Mouse (Mus musculus): ENCODE results near the gene 4931400O07Rik.

The 4931400O07Rik gene

DNA sequence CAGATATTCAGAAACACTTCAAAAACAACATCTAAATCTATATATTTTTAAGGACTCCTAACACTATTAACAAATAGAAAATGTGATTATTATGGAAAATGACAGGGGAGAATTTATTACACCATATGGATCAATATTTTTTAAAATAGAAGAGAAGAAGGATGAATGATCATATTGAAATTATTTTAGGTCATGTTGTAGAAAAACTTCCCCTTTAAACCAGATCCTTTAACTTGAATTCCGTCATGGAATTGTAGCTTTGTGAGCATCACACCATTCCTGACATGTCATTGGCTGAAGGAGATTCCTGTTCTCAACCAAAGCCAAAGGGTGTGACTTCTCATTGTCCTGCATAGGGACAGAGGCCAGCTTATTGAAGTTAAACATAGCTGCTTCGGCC lies at the start of gene 4931400O07Rik:
Gene 4931400O07Rik, plus strand, starts transcription at position 301 of the 400 bp plus-strand sequence.
- DNase-seq (ENCODE audit: low spot score) = no peak
